Mouse (Mus musculus): ENCODE results near the gene Utrn.

GRCm38 (mm10) chr10:12518162-12518561 lies 351.0 kb downstream of the Utrn start:
- TF ChIP-seq CTCF (IDR thresholded peaks at IDR 0.05; ENCODE audit: low read depth, low read length) (no peak), TAL1 (conservative IDR thresholded peaks at IDR 0.05; ENCODE audit: low read depth, low read length) (no peak), POLR2AphosphoS5 (IDR thresholded peaks at IDR 0.05; ENCODE audit: insufficient replicate concordance, low read depth, low read length) (no peak), GATA1 (IDR thresholded peaks at IDR 0.05; ENCODE audit: borderline replicate concordance, low read length) (no peak), GATA2 (IDR thresholded peaks at IDR 0.05; ENCODE audit: borderline replicate concordance, low read depth, low read length) (no peak)
